In the genomic region with DNA sequence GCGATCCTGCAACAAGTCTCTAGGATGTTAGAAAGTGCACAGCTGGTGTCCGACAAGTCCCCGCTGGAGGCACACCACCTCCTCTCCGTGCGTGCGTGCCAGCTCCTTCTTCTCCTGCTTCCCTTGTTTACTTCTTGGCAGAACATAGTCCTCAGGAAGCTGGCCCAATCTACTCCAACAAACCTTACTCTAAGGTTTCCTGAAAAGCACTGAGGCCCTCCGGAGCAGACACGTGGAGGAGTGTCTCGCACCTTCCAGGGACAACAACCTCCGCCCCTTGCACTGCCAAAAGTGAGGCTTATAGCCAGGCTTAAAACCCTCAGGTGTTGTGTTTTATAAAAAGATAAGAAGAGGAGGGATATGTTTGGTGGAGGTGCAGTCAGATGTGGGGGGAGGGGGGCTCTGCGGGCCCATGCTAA, we compare ENCODE assay signal across 8 mouse cellular contexts. TPM values are rescaled to one million over a fixed set of nuclear protein-coding genes. Genes with fewer than 3 reads are reported as not detected.
A peak's percentile ranks its signal among the peaks of the same experiment; 100 is the strongest.
DNase-seq lines count a peak whose midpoint lies in the region; ATAC-seq and TF ChIP-seq lines count a peak whose summit lies in the region.

No protein-coding gene starts in this region.

- no peak for DNase-seq in gastrocnemius, adult 2 months
- DNase-seq in gastrocnemius, postnatal 4 days (ENCODE audit: low spot score in 2 of 2) = no peak
- peak; percentile 60 for DNase-seq in T-cell, adult 2 months (ENCODE audit: low spot score)
- DNase-seq in lung, postnatal 4 days = peak; percentile 72 to 83
- DNase-seq in ovary, postnatal 14 days (ENCODE audit: low spot score) = no peak

- H3K4me2 ChIP-seq in heart, embryonic 11.5 days = peak overlapping the region; percentile 48
- H3K4me2 ChIP-seq in kidney, embryonic 16.5 days (replicated peaks; ENCODE audit: low read depth, low read length) = peak overlapping the region; percentile 23; the same call in 1 of the 2 replicates

- peaks cover 25% of the 10 kb centered on the region for H3K4me1 ChIP-seq in heart, embryonic 11.5 days (ENCODE audit: control insufficient read depth, insufficient read depth, low read length)
- H3K4me1 ChIP-seq in kidney, embryonic 16.5 days (ENCODE audit: insufficient read depth, low read length) = peaks cover 28% of the 10 kb centered on the region

- TF ChIP-seq CTCF in gastrocnemius, adult 2 months (IDR thresholded peaks at IDR 0.05) = no peak

- no peaks in the 10 kb centered on the region for H3K27me3 ChIP-seq in heart, embryonic 11.5 days (ENCODE audit: control insufficient read depth, insufficient read depth, low read length)
- H3K27me3 ChIP-seq in kidney, embryonic 16.5 days (ENCODE audit: insufficient read depth, low read length) = no peaks in the 10 kb centered on the region

- peak overlapping the region; percentile 23 for H3K4me3 ChIP-seq in gastrocnemius, adult 2 months
- H3K4me3 ChIP-seq in heart, embryonic 11.5 days (ENCODE audit: low read depth, low read length) = no peak overlapping the region
- no peak overlapping the region for H3K4me3 ChIP-seq in kidney, embryonic 16.5 days (ENCODE audit: low read length)

- 0 out of 2 replicates have a peak overlapping the region, but pooled peaks have one; percentile 20 for H3K27ac ChIP-seq in gastrocnemius, adult 2 months
- peak overlapping the region; percentile 91 for H3K27ac ChIP-seq in heart, embryonic 11.5 days (ENCODE audit: low read depth, low read length)
- no peak overlapping the region; the same call in 1 of the 2 replicates for H3K27ac ChIP-seq in kidney, embryonic 16.5 days (ENCODE audit: low read length)

- H3K9ac ChIP-seq in heart, embryonic 11.5 days (ENCODE audit: low read depth, low read length) = 0 out of 2 replicates have a peak overlapping the region, but pooled peaks have one; percentile 46
- H3K9ac ChIP-seq in kidney, embryonic 16.5 days (replicated peaks; ENCODE audit: low read length) = peak overlapping the region; percentile 38

- no peaks in the 10 kb centered on the region for H3K36me3 ChIP-seq in heart, embryonic 11.5 days (ENCODE audit: control insufficient read depth, insufficient read depth, low read length)
- no peaks in the 10 kb centered on the region for H3K36me3 ChIP-seq in kidney, embryonic 16.5 days (ENCODE audit: insufficient read depth, low read length)

- intact Hi-C loops in gastrocnemius, adult 2 months (cut with DNase I) = no loop called here

- no peaks in the 10 kb centered on the region for H3K9me3 ChIP-seq in heart, embryonic 11.5 days (replicated peaks; ENCODE audit: control insufficient read depth, low read length)
- H3K9me3 ChIP-seq in kidney, embryonic 16.5 days (ENCODE audit: low read length) = no peaks in the 10 kb centered on the region

- ATAC-seq in heart, embryonic 11.5 days (replicated peaks; ENCODE audit: insufficient number of reproducible peaks, low FRiP score, low TSS enrichment) = no peak
- ATAC-seq in kidney, embryonic 16.5 days (ENCODE audit: low FRiP score, low TSS enrichment) = peak; percentile 46; the same call in 1 of the 2 replicates
- ATAC-seq in megakaryocyte progenitor cell, adult 5-6 weeks (replicated peaks; ENCODE audit: poor library complexity) = no peak

- 12% methylated on average over 11 of the region's 11 CpGs for WGBS in heart, embryonic 11.5 days (ENCODE audit: insufficient replicate concordance)
- 12% methylated on average over 11 of the region's 11 CpGs for WGBS in kidney, embryonic 16.5 days

RNA-seq across cellular contexts. Expression of gene Ripor2, which starts 21.6 kb away (rescaled TPM):
- 1 to 10 TPM; 3.7 to 6.1 TPM for total RNA-seq in gastrocnemius, adult 2 months (2021)
- 10 to 100 TPM; 14.7 to 17.8 TPM for total RNA-seq in gastrocnemius, postnatal 4 days (2021)
- polyA plus RNA-seq in heart, embryonic 11.5 days (2014; fragmentation: Nextera tagmentation; extraction: Ambion mirVana) = 5.8 and 6.5 TPM in 2 replicates
- 2.1 and 2.7 TPM in 2 replicates for polyA plus RNA-seq in kidney, embryonic 16.5 days (2015; fragmentation: Nextera tagmentation; extraction: Ambion mirVana)
- total RNA-seq in megakaryocyte progenitor cell, adult 5-6 weeks (2015) = 37.6 and 50.4 TPM in 2 replicates
- 24.0 and 28.9 TPM in 2 replicates for total RNA-seq in megakaryocyte progenitor cell, adult 5-6 weeks (2017)

Comparison
In these comparisons a context has a peak if more than half of its experiments do, and no peak if none do; other contexts are left out.
1. DNase-seq: peak in T-cell, adult 2 months (single experiment) and lung, postnatal 4 days (2 of 2); none in gastrocnemius, adult 2 months (single experiment), gastrocnemius, postnatal 4 days (0 of 2) and ovary, postnatal 14 days (single experiment).